Mouse (Mus musculus) neural tube, embryonic 14.5 days (tissue): ENCODE data around the gene Pglyrp2. TPM values are rescaled to one million over a fixed set of nuclear protein-coding genes. Genes with fewer than 3 reads are reported as not detected.

ENCODE experiments used
- ATAC-seq: fragments of 200-750 bp; cut with Nextera tagmentation; 2 replicates; pipeline ENCODE4 v1.8.0; 2017; ENCODE audit warnings: low read depth, mild to moderate bottlenecking, moderate TSS enrichment, moderate library complexity
- H3K27ac ChIP-seq: fragments of 300-500 bp; sonication (generic); 2 replicates; pipeline ENCODE4 v1.5.1; 2014; ENCODE audit warnings: low read depth, mild to moderate bottlenecking, control low read depth, low read length, moderate library complexity, mixed read lengths
- H3K27me3 ChIP-seq: fragments of 300-500 bp; sonication (generic); 2 replicates; pipeline ENCODE4 v1.6.1; 2014; ENCODE audit warnings: low read length; ENCODE audit not compliant: control insufficient read depth, insufficient read depth
- H3K36me3 ChIP-seq: fragments of 300-500 bp; sonication (generic); 2 replicates; pipeline ENCODE4 v1.6.1; 2014; ENCODE audit warnings: low read length, mixed read lengths; ENCODE audit not compliant: control insufficient read depth, insufficient read depth
- H3K4me1 ChIP-seq: fragments of 300-500 bp; sonication (generic); 2 replicates; pipeline ENCODE4 v1.6.1; 2014; ENCODE audit warnings: low read length; ENCODE audit not compliant: control insufficient read depth, insufficient read depth
- H3K4me2 ChIP-seq: fragments of 300-500 bp; sonication (generic); 2 replicates; pipeline ENCODE4 v1.6.1; 2014; ENCODE audit warnings: mild to moderate bottlenecking, low read depth, low read length, control low read depth
- H3K4me3 ChIP-seq: fragments of 300-500 bp; sonication (generic); 2 replicates; pipeline ENCODE4 v1.5.1; 2014; ENCODE audit warnings: low read depth, low read length, control low read depth, mixed read lengths
- H3K9ac ChIP-seq: fragments of 300-500 bp; sonication (generic); replicated peaks from 2 replicates; pipeline ENCODE4 v1.6.1; 2014; ENCODE audit warnings: low read depth, mild to moderate bottlenecking, control low read depth, low read length, mixed read lengths
- H3K9me3 ChIP-seq: fragments of 300-500 bp; sonication (generic); 2 replicates; pipeline ENCODE4 v1.6.1; 2016; ENCODE audit warnings: low read length; ENCODE audit not compliant: control insufficient read depth
- WGBS: fragments of 180-500 bp; shearing (Covaris S2); extraction: QIAGEN DNeasy Blood & Tissue Kit; methylation state at CpG from one replicate; pipeline ENCODE4 v1.1.7; 2014; 5-methylcytosine and 5-hydroxymethylcytosine counted together
- microRNA-seq: library from miRNA; unstranded; fragments of <30 nt; microRNA quantifications from one replicate; pipeline ENCODE4, GENCODE M21; 2016
- polyA plus RNA-seq: library from polyadenylated mRNA; unstranded; fragments of >200 nt; fragmentation: Nextera tagmentation; extraction: Ambion mirVana; gene quantifications from 2 replicates; pipeline ENCODE4 v1.2.1, GENCODE M21; 2014

Pglyrp2 gene
- polyA plus RNA-seq, 1 experiment from 2014 or later = not detected

DNA sequence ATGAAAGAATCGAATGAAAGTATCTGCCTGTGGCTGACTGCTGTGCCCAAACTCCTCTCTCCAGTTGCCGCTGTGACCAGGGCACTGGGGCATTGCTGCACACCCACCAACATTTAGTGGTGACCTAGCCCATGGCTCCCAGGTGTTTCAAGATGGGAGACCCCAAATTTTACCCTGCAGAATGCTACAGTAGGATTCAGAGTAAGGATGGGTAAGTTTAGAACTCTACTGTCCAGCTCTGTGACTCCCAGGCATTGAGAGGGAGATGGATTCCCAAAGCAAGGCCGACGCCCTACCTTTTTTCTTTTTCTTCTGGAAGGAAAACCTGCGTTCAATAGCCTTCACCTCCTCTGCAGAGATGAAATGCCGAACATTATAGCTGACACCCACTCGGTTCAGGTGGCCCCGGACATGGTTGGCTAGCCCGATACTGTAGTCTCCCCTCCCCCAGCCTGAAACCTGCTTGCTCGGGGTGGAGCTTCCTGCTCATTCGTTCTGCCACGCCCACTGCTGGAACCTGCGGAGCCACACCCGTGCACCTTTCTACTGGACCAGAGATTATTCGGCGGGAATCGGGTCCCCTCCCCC lies 54.9 kb downstream of the Pglyrp2 start:
- H3K9ac ChIP-seq = no peak overlapping the region
- no peak for ATAC-seq
- H3K9me3 ChIP-seq = no peaks in the 10 kb centered on the region
- no peaks in the 10 kb centered on the region for H3K27me3 ChIP-seq
- H3K4me2 ChIP-seq = 0 out of 2 replicates have a peak overlapping the region, but pooled peaks have one; percentile 14
- H3K4me3 ChIP-seq = no peak overlapping the region
- 0 out of 2 replicates have a peak, but pooled peaks cover 6% of the 10 kb centered on the region for H3K36me3 ChIP-seq
- no peak overlapping the region for H3K27ac ChIP-seq
- 15% methylated on average over 11 of the region's 17 CpGs for WGBS
- H3K4me1 ChIP-seq = 0 out of 2 replicates have a peak, but pooled peaks cover 6% of the 10 kb centered on the region

GRCm38 (mm10) chr17:32367706-32368105 lies 56.3 kb downstream of the Pglyrp2 start:
- Histone ChIP-seq H3K27me3 (no peaks in the 10 kb centered on the region), H3K4me2 (no peak overlapping the region), H3K36me3 (0 out of 2 replicates have a peak, but pooled peaks cover 6% of the 10 kb centered on the region), H3K9me3 (no peaks in the 10 kb centered on the region), H3K27ac (no peak overlapping the region), H3K9ac (no peak overlapping the region), H3K4me1 (peaks cover 14% of the 10 kb centered on the region), H3K4me3 (no peak overlapping the region)
- no peak for ATAC-seq
- 91% methylated on average over 11 of the region's 11 CpGs for WGBS

GRCm38 (mm10) chr17:32365296-32365695 lies 58.7 kb downstream of the Pglyrp2 start:
- H3K9ac ChIP-seq = no peak overlapping the region
- 94% methylated on average over 1 of the region's 1 CpGs for WGBS

DNA sequence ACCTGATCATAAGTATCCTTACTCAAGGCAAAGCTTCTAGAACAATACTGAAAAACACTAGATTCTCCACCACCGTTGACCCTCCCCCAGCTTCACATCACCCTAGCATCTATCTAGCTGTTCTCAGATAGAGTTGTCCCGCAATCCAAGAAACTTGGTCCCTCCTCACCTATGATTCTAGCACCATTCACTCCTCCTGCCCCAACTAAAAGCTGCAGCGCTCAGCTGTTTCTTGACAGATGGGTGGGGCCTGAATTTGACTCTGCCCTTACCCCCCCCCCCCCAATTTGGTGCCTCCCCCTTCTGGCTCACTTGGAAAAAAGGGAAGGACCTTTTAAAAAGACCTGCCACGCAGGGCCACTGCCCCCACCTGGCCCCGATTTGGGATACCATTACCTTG lies 59.1 kb downstream of the Pglyrp2 start:
- ATAC-seq = peak; percentile 45
- H3K27ac ChIP-seq = no peak overlapping the region
- WGBS = 74% methylated on average over 5 of the region's 5 CpGs

More at GRCm38 (mm10) chr17:32365296-32365695, 58.7 kb downstream of the Pglyrp2 start:
- H3K4me3 ChIP-seq = no peak overlapping the region
- no peak for ATAC-seq
- no peaks in the 10 kb centered on the region for H3K9me3 ChIP-seq
- H3K4me2 ChIP-seq = no peak overlapping the region
- H3K4me1 ChIP-seq = peaks cover 20% of the 10 kb centered on the region
- no peaks in the 10 kb centered on the region for H3K27me3 ChIP-seq
- no peak overlapping the region for H3K27ac ChIP-seq
- peaks cover 18% of the 10 kb centered on the region for H3K36me3 ChIP-seq

DNA sequence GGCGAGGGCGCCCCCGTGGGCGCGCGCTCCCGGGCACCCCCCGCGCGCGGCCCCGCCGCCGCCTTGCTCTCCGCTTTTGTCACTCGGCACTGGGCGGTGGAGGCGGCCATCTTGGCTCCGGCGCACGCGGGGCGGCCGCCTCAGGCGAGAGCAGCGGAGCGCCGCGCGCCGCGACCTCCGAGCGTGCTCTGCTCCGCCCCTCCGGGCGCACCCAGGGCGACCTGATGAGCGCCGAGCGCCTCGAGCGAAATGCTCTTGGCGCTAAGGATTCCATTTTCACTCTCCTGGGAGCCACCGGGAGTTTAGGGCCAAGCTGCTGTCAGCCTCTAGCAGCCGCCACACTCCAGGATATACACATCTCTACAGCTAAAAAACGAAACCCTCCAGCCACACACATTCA lies 59.6 kb downstream of the Pglyrp2 start:
- peak overlapping the region; percentile 92 for H3K9ac ChIP-seq
- H3K4me3 ChIP-seq = peak overlapping the region; percentile 92
- no peaks in the 10 kb centered on the region for H3K27me3 ChIP-seq
- WGBS = under 1% methylated on average over 45 of the region's 47 CpGs
- peaks cover 28% of the 10 kb centered on the region for H3K36me3 ChIP-seq
- ATAC-seq = peak; percentile 96
- H3K27ac ChIP-seq = peak overlapping the region; percentile 76
- no peaks in the 10 kb centered on the region for H3K9me3 ChIP-seq
- peaks cover 20% of the 10 kb centered on the region for H3K4me1 ChIP-seq
- H3K4me2 ChIP-seq = peak overlapping the region; percentile 57

More for the DNA sequence above, 59.1 kb downstream of the Pglyrp2 start:
- no peaks in the 10 kb centered on the region for H3K27me3 ChIP-seq
- H3K36me3 ChIP-seq = peaks cover 22% of the 10 kb centered on the region
- no peaks in the 10 kb centered on the region for H3K9me3 ChIP-seq
- no peak overlapping the region for H3K9ac ChIP-seq
- H3K4me3 ChIP-seq = peak overlapping the region; percentile 92
- H3K4me2 ChIP-seq = peak overlapping the region; percentile 57
- peaks cover 20% of the 10 kb centered on the region for H3K4me1 ChIP-seq

- 2% methylated on average over 19 of the region's 50 CpGs for WGBS
- peak; percentile 52 for ATAC-seq
- Histone ChIP-seq H3K4me1 (peaks cover 20% of the 10 kb centered on the region), H3K9ac (peak overlapping the region; percentile 92), H3K4me2 (peak overlapping the region; percentile 57), H3K27ac (peak overlapping the region; percentile 76), H3K4me3 (peak overlapping the region; percentile 92), H3K9me3 (no peaks in the 10 kb centered on the region), H3K27me3 (no peaks in the 10 kb centered on the region), H3K36me3 (peaks cover 32% of the 10 kb centered on the region)
Measured at GRCm38 (mm10) chr17:32363821-32364301, 60.1 kb downstream of the Pglyrp2 start.

DNA sequence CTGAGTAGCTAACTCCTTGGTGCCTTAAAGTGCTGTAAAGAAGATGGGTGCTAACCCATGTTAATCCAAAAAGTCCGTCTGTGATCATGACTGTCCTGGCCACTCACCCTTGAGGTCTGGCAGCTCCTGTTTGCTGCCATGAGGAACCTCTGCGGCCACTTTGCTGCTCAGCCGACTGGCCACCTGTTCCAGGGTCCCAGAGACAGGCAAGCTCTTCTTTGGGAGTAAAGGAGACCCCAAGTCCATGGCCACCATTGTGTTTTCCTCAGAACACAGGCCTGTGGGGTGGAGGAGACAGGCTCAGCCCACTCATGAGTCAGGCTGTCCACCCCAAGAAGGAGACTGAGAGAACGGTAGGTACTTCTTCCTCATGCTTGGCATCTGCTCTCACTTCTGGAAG lies 61.3 kb downstream of the Pglyrp2 start:
- Histone ChIP-seq H3K27ac (no peak overlapping the region), H3K4me3 (0 out of 2 replicates have a peak overlapping the region, but pooled peaks have one; percentile 1), H3K36me3 (peaks cover 43% of the 10 kb centered on the region), H3K4me2 (peak overlapping the region; percentile 57; the same call in 1 of the 2 replicates), H3K4me1 (peaks cover 20% of the 10 kb centered on the region), H3K27me3 (no peaks in the 10 kb centered on the region), H3K9ac (no peak overlapping the region), H3K9me3 (no peaks in the 10 kb centered on the region)
- 87% methylated on average over 4 of the region's 4 CpGs for WGBS
- ATAC-seq = no peak

Small RNAs within 50 kb of the gene (microRNA-seq; reads per million reads assigned to microRNA genes)
- not detected for gene Gm22201

Other genes starting within 250 kb of the Pglyrp2 start
- 0.33 and 0.46 TPM in 2 replicates for gene Ephx3, start 234.6 kb downstream of the Pglyrp2 start, polyA plus RNA-seq
- 82.2 and 89.5 TPM in 2 replicates for gene Brd4, start 139.4 kb downstream of the Pglyrp2 start, polyA plus RNA-seq
- gene Akap8, start 102.9 kb downstream of the Pglyrp2 start, polyA plus RNA-seq = 58.4 and 67.0 TPM in 2 replicates
- gene Akap8l, start 73.6 kb downstream of the Pglyrp2 start, polyA plus RNA-seq = 123 and 158 TPM in 2 replicates
- 46.2 and 46.8 TPM in 2 replicates for gene Wiz, start 34.7 kb downstream of the Pglyrp2 start, polyA plus RNA-seq
- 0.41 and 0.42 TPM in 2 replicates for gene Rasal3, start 20.6 kb downstream of the Pglyrp2 start, polyA plus RNA-seq
- gene Cyp4f39, start 28.6 kb upstream of the Pglyrp2 start, polyA plus RNA-seq = 0.79 and 0.92 TPM in 2 replicates
- gene Cyp4f17, start 81.9 kb upstream of the Pglyrp2 start, polyA plus RNA-seq = 12.1 and 13.1 TPM in 2 replicates
- gene Cyp4f16, start 112.4 kb upstream of the Pglyrp2 start, polyA plus RNA-seq = 14.0 and 19.0 TPM in 2 replicates
- gene Cyp4f37, start 197.1 kb upstream of the Pglyrp2 start, polyA plus RNA-seq = 0.80 and 1.5 TPM in 2 replicates
- not detected in 2 replicates for gene Cyp4f40, start 234.7 kb upstream of the Pglyrp2 start, polyA plus RNA-seq